Mouse (Mus musculus) testis, adult 2 months (tissue): ENCODE results near the gene Lmna.

Experiments used
- CTCF ChIP-seq: fragments of 200-500 bp; IDR thresholded peaks from 2 replicates; pipeline ENCODE4 v1.5.1; 2012; ENCODE audit warnings: low read depth, mild to moderate bottlenecking, inconsistent platforms, low read length, moderate library complexity; ENCODE audit not compliant: control insufficient read depth, insufficient read depth, insufficient replicate concordance
- POLR2A ChIP-seq: fragments of 200-500 bp; IDR thresholded peaks from 2 replicates; pipeline ENCODE4 v1.6.1; 2012; ENCODE audit warnings: low read depth, mild to moderate bottlenecking, inconsistent platforms, low read length, moderate library complexity; ENCODE audit not compliant: control insufficient read depth

DNA sequence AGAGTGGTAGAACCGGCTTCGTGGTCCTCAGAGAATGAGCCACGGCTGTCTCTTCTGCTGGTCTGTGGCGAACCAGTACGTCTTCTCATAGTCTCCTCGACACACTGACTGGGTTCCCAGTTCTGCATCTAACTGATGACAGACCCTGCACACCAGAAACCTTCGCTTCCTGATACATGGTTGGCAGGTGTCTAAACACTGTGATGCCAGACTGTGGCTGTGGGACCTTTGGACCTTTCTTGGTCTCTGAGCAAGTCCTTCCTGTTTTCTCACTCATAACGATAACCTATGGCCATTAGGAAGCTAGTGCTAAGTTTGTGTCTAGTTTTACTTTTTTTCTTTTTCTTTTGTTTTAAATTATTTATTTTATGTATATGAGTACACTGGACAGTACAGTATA is 61.3 kb downstream of the Lmna start:
- TF ChIP-seq POLR2A (no peak), CTCF (no peak)
